Comparison of ENCODE assay signal across 19 mouse cellular contexts in the genomic region with DNA sequence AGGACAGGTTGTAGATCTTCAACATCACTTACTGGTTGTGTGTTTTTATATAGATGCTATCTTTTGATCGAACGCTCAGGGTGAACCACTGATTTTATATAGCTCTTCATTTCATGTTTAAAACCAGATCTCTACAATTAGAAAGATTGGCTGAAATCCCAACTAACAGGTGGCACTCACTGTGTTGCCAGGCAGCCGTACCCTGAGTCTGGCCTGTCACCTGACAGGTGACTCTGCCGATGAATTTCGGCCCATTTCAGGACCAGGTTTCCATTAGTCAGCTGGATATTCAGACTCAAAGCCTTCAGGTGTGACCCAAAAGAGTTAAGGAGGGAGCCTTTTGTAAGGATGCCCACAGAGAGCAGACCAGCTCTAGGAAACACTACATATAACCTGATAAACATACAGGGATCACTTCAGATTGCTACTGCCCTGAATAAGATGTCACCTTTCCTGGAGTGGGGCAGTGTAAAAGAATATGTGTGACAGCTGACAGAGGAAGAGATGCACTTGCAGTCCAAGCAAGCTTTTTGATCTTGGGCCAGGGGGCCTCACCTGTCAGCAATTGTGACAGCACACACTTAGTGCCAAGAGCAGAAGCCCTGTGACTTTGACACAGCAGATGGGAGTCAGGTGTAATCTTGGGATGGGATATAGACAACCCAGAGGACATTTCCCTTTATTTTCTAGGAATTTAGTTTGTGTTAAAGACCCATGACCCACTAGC.
A peak's percentile ranks its signal among the peaks of the same experiment; 100 is the strongest.
DNase-seq lines count a peak whose midpoint lies in the region; ATAC-seq lines count a peak whose summit lies in the region.
"Had no signal": no experiment of that assay in that cellular context is flagged by ENCODE, and none has a peak within 500 bp of the region (broad histone marks: within the 10 kb centered on the region; RNA-seq: fewer than 3 reads in every experiment).

No protein-coding gene starts in this region.

- no peaks in the 10 kb centered on the region; the same call in 1 of the 2 replicates for H3K9me3 ChIP-seq in hindbrain, embryonic 14.5 days (ENCODE audit: control insufficient read depth, low read length)
- no peaks in the 10 kb centered on the region for H3K9me3 ChIP-seq in hindbrain, embryonic 11.5 days (ENCODE audit: control insufficient read depth, low read length)
- H3K9me3 ChIP-seq: embryonic facial prominence, embryonic 10.5 days; forebrain, embryonic 13.5 days; heart, embryonic 13.5 days had no signal

- H3K27me3 ChIP-seq in hindbrain, embryonic 14.5 days (ENCODE audit: control insufficient read depth, insufficient read depth, low read length) = no peaks in the 10 kb centered on the region
- H3K27me3 ChIP-seq in hindbrain, embryonic 11.5 days (ENCODE audit: control insufficient read depth, insufficient read depth, low read length) = no peaks in the 10 kb centered on the region
- H3K27me3 ChIP-seq: forebrain, embryonic 13.5 days; heart, embryonic 13.5 days; hindbrain, embryonic 13.5 days had no signal

- H3K4me3 ChIP-seq in hindbrain, embryonic 14.5 days (replicated peaks; ENCODE audit: low read length) = no peak overlapping the region
- no peak overlapping the region for H3K4me3 ChIP-seq in hindbrain, embryonic 11.5 days (ENCODE audit: low read depth, low read length)
- H3K4me3 ChIP-seq: embryonic facial prominence, embryonic 10.5 days; forebrain, embryonic 13.5 days; heart, embryonic 13.5 days; hindbrain, embryonic 13.5 days had no signal

- H3K9ac ChIP-seq in hindbrain, embryonic 14.5 days = no peak overlapping the region
- H3K9ac ChIP-seq in hindbrain, embryonic 11.5 days (ENCODE audit: low read depth, low read length) = no peak overlapping the region
- H3K9ac ChIP-seq: forebrain, embryonic 13.5 days; forebrain, postnatal 0 days; heart, embryonic 13.5 days; hindbrain, embryonic 13.5 days had no signal

- no peak overlapping the region for H3K27ac ChIP-seq in hindbrain, embryonic 14.5 days
- no peak overlapping the region for H3K27ac ChIP-seq in hindbrain, embryonic 11.5 days (ENCODE audit: low read depth, low read length)
- H3K27ac ChIP-seq: embryonic facial prominence, embryonic 10.5 days; forebrain, embryonic 13.5 days; heart, embryonic 13.5 days; hindbrain, embryonic 13.5 days had no signal

- no peaks in the 10 kb centered on the region for H3K36me3 ChIP-seq in hindbrain, embryonic 14.5 days (replicated peaks; ENCODE audit: control insufficient read depth, insufficient read depth)
- H3K36me3 ChIP-seq in hindbrain, embryonic 11.5 days (ENCODE audit: control insufficient read depth, insufficient read depth, low read length) = no peaks in the 10 kb centered on the region
- H3K36me3 ChIP-seq: embryonic facial prominence, embryonic 10.5 days; heart, embryonic 13.5 days; hindbrain, embryonic 13.5 days had no signal

- peak; percentile 2 for DNase-seq in hindbrain, embryonic 14.5 days (ENCODE audit: low spot score)
- DNase-seq in hindbrain, embryonic 11.5 days (ENCODE audit: low spot score) = no peak
- peak; percentile 23 for DNase-seq in cerebellum, adult 11 months
- DNase-seq in cerebellum, adult 8-10 months = peak; percentile 34
- DNase-seq in cerebellum, postnatal 14 days = peak; percentile 79 to 84
- no peak for DNase-seq in ovary, postnatal 14 days (ENCODE audit: low spot score)
- no peak for DNase-seq in lung, postnatal 25 days (ENCODE audit: low spot score)
- DNase-seq in layer of hippocampus, postnatal 25 days (ENCODE audit: extremely low spot score in 1 of 2, low spot score in 1 of 2) = no peak
- DNase-seq: adrenal gland, postnatal 10 days; forebrain, postnatal 0 days; gastrocnemius, postnatal 36 days; heart, adult 11 months; heart, postnatal 36 days; kidney, adult 8-10 months had no signal

- H3K4me2 ChIP-seq in hindbrain, embryonic 14.5 days (replicated peaks) = no peak overlapping the region
- no peak overlapping the region for H3K4me2 ChIP-seq in hindbrain, embryonic 11.5 days (replicated peaks; ENCODE audit: low read depth, low read length)
- H3K4me2 ChIP-seq: forebrain, embryonic 13.5 days; heart, embryonic 13.5 days; hindbrain, embryonic 13.5 days had no signal

- 94% methylated on average over 5 of the region's 5 CpGs for WGBS in hindbrain, embryonic 14.5 days
- 94% methylated on average over 5 of the region's 5 CpGs for WGBS in hindbrain, embryonic 11.5 days

- no peaks in the 10 kb centered on the region for H3K4me1 ChIP-seq in hindbrain, embryonic 14.5 days (replicated peaks; ENCODE audit: control insufficient read depth, insufficient read depth, low read length)
- H3K4me1 ChIP-seq in hindbrain, embryonic 11.5 days (replicated peaks; ENCODE audit: control insufficient read depth, insufficient read depth, low read length) = no peaks in the 10 kb centered on the region
- H3K4me1 ChIP-seq: embryonic facial prominence, embryonic 10.5 days; forebrain, embryonic 13.5 days; heart, embryonic 13.5 days; hindbrain, embryonic 13.5 days had no signal

- ATAC-seq in hindbrain, embryonic 14.5 days (ENCODE audit: low FRiP score) = no peak
- ATAC-seq in hindbrain, embryonic 11.5 days (ENCODE audit: low FRiP score) = no peak
- ATAC-seq: forebrain, embryonic 13.5 days; forebrain, postnatal 0 days; intestine, embryonic 16.5 days had no signal

Comparison
In these comparisons a context has a peak if more than half of its experiments do, and no peak if none do; other contexts are left out.
1. DNase-seq: peak in hindbrain, embryonic 14.5 days (single experiment), cerebellum, adult 11 months (single experiment), cerebellum, adult 8-10 months (single experiment) and cerebellum, postnatal 14 days (2 of 2); none in hindbrain, embryonic 11.5 days (single experiment), ovary, postnatal 14 days (single experiment), lung, postnatal 25 days (single experiment) and layer of hippocampus, postnatal 25 days (0 of 2).